Mouse (Mus musculus) 3134 (cell line): ENCODE results near the gene Cks1brt.
A peak's percentile ranks its signal among the peaks of the same experiment; 100 is the strongest.
"Not testable (repeated sequence)": the region's sequence is repeated elsewhere in the genome, so short reads cannot be mapped to it uniquely, and the experiment has no call there.

Source experiments
- DNase-seq: peaks from one replicate; pipeline ENCODE4 v3.0.0-alpha.2; 2011; ENCODE audit warnings: low spot score; ENCODE audit not compliant: insufficient read length; ENCODE audit errors: extremely low read depth

The Cks1brt gene

DNA sequence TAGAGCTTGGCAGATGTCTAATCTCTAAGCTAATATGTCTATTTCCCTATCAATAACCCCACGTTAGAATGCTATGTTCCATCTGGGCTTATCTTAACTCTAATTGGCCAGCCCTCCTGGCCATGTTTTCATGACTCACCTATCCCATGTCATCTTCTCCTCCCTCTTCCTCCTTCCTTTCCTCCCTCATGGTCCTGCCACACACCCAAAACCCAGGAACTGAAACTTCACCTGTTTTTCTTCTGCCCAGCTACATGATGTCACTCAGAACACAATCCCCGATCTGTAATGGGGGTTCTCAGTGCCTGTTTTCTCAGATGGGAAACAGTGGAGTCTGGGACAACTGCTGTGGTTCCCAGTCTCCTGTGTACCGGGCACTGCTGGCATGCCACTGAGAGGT, at the start of gene Cks1brt:
TSS of gene Cks1brt (plus strand) at position 301 of the 400 bp plus-strand sequence.
- DNase-seq = no peak

DNA sequence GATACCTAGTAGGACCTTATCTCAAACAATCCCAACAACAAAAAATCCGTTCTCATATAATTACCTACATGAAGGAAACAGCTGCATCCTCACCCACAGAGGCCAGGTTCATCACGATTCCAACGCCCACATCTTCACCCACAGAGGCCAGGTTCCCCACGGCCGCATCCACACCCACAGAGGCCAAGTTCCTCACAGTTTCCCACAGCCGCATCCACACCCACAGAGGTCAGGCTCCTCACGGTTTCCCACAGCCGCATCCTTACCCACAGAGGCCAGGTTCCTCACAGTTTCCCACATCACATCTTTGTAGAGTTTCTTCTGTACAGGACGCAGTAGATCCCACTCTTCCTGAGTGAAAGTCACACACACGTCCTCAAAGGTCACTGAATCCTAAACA, 38.5 kb upstream of the Cks1brt start:
- DNase-seq = no peak

DNA sequence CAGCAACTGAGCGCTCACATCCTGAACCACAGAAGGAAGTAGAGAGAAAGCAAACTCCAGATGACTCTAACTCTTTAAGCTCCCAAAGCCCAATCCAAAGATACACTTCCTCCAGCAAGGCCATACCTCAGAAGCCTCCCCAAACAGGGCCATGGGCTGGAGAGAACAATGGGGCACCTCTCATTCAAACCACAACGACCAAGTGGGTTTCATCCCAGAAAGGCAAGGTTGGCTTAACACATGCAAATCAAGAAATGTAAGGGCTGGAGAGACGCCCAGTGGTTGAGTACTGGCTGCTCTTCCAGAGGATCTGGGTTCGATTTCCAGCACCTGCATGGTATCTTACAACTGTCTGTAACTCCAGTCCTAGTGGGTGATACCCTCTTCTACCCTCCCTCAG, 36.2 kb upstream of the Cks1brt start:
- no peak for DNase-seq

DNA sequence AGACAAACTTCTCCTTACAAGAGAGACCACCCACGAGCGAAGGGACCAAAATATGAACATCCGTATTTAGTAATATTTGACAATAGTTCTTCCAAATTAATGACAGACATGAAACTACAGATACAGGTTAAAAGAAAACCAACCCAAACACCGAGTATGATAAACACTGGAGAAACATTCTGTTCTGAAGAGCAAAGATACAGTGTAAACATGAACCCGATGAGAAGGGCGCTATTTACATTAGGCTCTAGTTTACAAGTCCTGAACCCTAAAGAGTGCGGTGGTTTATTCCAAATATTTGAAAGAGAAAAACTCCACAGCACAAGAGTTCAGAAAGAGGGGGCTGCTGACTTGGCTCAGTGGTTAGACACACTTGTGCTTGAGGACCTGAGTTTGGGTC, 34.7 kb upstream of the Cks1brt start:
- DNase-seq = no peak

DNA sequence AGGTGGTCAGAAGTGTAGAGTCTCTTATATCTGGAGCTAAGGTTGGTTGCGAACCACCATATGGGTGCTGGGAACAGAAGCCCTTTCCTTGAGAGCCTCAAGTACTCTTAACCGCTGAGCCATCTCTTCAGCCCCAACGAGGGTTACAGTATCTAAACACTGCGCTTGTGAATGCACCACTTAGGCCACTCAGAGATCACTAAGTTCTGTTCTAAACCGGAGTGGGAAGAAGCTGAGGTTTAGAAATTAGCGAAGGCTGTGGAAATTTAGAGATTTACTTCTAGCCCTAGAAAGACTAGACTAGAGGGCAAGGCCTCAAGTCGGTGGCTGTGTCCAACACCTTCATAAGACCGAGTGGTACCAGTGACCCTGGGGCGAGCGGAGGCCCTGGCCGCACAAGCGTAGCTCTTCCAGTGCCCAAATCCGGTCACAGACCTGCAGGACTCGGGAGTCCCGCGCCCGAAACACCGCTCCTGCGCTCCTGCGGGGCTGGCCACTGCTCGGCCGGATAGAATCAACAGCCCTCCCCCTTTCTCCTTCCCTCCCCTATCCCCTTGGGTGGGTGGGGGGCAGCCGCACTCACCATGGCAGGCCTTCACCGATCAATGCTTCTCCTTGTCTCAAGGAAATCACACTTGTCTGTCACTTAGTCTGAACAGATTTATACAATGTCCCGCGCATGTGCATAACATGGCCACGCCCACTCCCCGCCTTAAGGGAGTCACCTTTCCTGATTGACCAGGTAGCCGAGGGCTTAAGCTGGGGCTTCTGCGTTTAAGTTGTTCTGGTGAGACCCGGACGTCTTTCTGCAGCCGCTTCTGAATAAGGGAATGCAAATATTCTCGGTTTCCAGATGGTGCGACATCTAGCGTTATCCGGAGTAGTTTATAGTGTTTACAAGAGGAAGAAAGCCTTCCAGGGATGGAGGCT, 32.4 kb upstream of the Cks1brt start:
- DNase-seq = no peak

DNA sequence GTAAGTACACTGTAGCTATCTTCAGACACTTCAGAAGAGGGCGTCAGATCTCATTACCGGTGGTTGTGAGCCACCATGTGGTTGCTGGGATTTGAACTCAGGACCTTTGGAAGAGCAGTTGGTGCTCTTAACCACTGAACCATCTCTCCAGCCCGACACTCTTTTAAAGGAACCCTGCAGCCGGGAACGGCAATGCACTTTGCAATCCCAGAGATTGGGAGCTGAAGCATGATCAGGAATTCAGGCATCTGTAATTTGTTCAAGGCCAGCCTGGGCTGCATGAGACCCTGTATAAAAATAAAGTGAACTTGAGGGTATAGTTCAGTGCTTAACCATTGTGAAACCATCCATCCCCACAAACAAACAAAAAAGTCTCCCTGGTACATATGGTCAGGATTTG, 31.5 kb upstream of the Cks1brt start:
- not testable (repeated sequence) for DNase-seq

DNA sequence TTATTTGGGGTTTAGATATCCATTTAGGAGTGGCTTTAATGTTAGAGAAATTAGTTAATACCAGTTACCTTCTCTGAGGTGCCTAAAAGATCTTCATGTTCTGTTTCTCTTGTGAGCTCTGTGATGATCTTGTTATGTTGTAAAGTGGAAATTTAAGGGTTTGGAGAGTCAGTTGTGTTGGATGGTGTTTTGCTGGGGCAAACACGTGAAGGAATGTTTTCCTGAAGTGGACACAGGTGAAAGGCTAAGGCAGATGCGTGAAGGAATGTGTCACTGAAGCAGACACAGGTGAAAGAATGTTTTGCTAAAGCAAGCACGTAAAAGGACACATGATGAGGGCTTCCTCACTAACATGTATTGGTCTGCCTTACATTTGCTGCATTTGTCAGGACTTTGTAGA, 28.7 kb upstream of the Cks1brt start, which contains the start of gene Zfp791:
TSS of gene Zfp791 (minus strand) at position 101 of the 400 bp plus-strand sequence.
- DNase-seq = no peak

DNA sequence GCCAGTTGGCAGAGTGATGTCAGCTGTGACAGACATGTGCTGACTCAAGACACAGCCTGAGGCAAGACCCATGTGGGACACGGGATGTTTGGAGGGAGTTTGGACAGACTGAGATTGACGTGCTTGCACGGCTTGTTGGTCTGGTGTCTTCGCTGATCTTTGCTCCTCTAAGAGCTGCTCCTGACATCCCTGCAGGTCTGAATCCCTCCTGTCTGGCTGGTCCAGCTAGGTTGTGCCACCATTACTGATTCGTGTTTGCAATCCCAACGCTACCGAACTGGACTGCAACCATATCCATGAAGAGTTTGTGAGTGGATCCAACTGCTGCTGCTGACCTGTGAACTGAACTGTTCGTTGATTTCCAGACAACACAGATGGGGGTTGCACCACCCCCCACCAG, 28.0 kb upstream of the Cks1brt start:
- DNase-seq = no peak

DNA sequence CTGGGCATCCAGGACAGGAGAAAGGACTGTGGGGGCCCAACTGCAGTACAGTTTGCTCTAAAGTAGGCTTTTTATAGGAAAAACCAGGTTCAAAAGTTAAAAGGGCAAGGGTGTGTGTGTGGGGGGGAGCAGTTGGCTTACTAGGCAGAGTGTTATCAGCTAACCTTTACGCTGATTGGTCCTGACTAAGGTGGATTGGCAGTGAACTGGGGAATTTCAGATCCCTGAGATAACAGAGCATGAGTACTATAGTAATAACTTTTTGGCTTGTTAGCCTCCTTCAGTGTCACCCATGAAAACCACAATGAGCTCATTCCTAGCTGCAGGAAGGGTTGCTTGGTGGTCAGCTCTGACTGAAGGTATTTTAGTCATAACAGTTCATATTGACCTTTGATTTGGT, 19.4 kb upstream of the Cks1brt start:
- peak; percentile 35 for DNase-seq

DNA sequence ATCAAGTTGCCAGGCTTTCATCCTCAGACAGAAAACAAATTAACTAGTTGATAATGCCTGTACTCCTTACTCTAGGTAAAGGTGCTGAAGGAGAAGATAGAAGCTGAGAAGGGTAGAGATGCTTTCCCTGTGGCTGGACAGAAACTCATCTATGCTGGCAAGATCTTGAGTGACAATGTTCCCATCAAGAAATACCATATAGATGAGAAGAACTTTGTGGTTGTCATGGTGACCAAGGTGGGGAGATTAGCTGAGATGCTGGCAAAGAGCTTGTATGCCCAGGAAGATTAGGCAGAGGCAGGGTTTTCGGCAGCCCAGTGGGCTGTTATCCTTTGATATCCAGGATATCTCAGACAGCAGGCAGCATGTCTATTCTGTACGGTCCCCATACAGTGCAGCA, 16.0 kb upstream of the Cks1brt start:
- not testable (repeated sequence) for DNase-seq

DNA sequence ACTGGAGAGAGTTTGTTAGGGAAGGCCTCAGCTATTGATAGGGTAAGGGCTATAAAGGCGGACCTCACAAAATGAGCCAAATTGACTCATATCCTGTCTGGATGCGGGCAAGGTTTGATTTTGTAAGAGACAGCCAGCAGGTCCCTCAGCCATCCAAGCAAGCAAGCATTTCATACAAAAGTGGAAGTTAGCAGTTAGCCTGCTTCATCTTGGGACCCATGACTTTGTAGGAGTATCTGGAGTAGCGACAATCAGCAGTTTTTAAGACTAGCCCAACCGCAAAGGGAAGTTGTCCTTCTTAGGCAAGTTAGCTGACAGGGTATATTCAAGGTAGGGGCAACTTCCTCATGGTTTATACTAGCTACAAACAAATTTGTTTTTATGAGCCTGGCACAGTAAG, 9.2 kb upstream of the Cks1brt start:
- no peak for DNase-seq

DNA sequence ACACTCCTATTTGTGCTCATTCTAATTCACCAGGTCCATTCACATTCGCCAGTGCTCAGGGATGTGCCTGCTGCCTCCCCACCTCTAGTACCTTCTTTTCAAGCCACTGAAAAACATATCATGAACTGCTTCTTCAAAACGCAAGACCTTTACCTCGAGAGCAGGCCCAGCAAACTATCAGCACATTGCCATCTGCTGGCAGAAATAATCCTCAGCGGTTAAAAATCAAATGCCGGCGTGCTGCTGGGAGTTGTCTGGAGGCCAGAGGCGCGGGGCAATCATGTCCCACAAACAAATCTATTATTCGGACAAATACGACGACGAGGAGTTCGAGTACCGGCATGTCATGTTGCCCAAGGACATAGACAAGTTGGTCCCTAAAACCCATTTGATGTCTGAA, 19.6 kb downstream of the Cks1brt start:
- peak; percentile 19 for DNase-seq

DNA sequence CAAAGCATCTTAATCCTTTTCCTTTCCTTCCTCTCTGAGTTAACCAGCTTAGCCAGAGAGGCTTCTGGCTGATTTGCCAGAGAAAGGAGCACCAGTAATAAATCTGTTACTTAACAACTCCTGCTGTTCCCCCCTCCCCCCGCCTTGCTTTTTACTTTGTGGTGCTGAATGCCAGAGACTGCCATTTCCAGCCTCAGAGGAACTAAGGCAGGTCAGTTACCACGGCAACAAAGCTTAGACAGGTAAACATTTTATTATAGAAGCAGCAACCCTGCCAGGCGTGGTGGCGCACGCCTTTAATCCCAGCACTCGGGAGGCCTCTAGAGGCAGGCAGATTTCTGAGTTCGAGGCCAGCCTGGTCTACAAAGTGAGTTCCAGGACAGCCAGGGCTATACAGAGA, 24.2 kb downstream of the Cks1brt start:
- DNase-seq = no peak

DNA sequence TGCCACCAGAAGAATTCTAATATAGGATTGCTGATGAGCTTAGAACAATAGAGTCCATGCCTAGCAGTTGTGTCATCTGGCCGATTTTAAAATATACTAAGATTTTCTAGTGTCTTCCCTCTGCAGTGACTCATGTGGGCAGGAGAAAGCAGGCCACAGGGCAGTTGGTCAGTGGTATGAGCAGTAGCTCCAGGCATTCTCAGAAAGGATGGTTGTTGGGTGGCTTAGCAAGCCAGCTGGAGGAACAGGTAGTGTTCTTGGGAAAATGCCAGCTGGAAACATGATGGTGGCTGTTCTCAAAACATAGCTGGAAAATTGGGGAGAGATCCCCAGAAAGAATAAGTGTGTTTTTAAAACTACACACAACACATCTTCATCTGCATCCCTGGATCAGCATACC, 40.6 kb downstream of the Cks1brt start:
- DNase-seq = peak; percentile 5

DNA sequence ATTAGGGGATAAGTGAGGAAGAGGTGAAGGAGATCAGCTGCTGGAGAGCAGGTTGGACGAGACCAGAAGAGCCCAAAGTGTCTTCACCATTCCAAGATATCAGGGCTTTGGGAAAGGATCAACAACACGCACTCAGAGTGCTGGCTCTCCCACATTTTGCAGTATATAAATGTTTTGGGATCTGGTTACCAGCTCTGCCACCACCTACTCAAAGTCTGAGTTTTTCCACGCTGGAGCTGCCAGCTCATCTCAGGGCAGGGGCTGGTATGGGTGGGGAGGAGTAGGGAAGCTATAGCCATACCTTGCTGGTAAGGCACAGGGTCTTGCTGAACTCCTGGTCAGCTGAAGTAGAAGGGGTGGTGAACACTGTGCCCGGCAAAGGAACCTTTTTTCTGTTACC, 68.5 kb downstream of the Cks1brt start:
- no peak for DNase-seq

DNA sequence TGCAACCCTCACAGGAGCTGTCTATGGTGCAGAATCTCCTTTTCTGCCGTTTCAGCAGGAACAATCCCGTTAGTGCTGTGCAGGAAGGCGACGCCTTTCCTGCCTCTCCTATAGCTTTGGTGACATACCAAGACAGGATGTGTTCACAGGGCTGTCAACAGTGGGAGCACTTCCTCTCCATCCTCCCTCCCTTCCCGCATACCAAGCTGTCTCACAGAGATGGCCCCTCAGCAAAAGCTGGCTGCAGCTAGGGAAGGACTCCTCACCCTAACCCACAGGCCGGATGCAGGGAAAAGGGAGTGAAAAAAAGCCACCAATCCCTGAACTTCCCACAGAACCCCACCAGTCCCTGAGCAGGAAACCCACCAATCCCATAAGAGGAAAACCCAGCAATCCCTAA, 69.3 kb downstream of the Cks1brt start:
- no peak for DNase-seq
